Mouse (Mus musculus) bone marrow macrophage, adult 2 months (primary cell): ENCODE data around the gene Pde4d.

Source experiments
- CTCF ChIP-seq: IDR thresholded peaks from 2 replicates; pipeline ENCODE4 v1.5.1; 2012; ENCODE audit warnings: low read depth, mild to moderate bottlenecking, low read length, moderate library complexity
- POLR2A ChIP-seq: IDR thresholded peaks from 2 replicates; pipeline ENCODE4 v1.6.1; 2012; ENCODE audit warnings: mild to moderate bottlenecking, low read depth, low read length, borderline replicate concordance

DNA sequence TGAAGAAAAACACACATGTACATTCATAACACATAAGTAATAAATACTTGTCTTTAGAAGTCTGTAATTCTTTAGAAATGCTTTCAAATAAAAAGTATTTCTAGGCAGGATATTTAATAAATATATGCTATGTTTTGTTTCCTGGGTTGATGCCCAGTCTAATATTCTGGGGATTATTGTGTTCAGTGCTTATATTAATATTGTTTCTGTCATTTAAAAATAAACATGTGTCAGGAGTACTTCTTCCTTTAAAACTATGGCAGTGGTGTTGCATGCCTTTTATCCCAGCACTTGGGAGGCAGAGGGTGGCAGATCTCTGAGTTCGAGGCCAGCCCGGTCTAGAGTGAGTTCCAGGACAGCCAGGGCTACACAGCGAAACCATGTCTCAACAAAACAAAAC lies 485.1 kb downstream of the Pde4d start:
- no peak for TF ChIP-seq POLR2A
- no peak for TF ChIP-seq CTCF
